Mouse (Mus musculus): ENCODE data around the gene Atp5j.

DNA sequence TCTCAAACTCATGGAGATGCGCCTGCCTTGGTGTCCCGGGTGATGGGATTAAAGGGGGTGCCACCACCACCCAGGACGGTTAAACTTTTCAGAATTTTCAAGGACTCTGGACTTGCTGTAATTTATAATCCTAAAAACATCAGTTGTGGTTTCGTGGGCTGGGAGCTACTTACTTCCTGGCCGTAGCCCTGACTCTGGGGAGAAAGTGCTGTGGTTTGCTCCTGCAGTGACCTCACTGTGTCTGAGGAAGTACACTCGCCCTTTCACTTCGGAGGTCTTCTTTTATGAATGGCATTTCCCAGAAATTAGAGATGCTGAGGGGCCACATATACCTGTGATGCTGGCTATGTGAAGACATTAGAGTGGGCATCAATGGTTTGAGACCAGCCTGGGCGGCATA lies 20.9 kb downstream of the Atp5j start:
- TF ChIP-seq EP300 (IDR thresholded peaks at IDR 0.05; ENCODE audit: low read depth) (no peak), CTCF (IDR thresholded peaks at IDR 0.05; ENCODE audit: low read depth) (no peak)
